14 mouse cellular contexts compared by ENCODE assay signal in genomic region chr3:97052069-97052799, GRCm38 (mm10).
DNase-seq lines count a peak whose midpoint lies in the region; ATAC-seq and TF ChIP-seq lines count a peak whose summit lies in the region.
"Had no signal": no experiment of that assay in that cellular context is flagged by ENCODE, and none has a peak within 500 bp of the region (broad histone marks: within the 10 kb centered on the region; RNA-seq: fewer than 3 reads in every experiment).

No protein-coding gene starts in this region.

- TF ChIP-seq CTCF in intestine, postnatal 0 days (IDR thresholded peaks at IDR 0.05; ENCODE audit: low read depth) = no peak

- 0 out of 2 replicates have a peak overlapping the region, but pooled peaks have one; percentile 23 for H3K27ac ChIP-seq in hindbrain, embryonic 10.5 days
- no peak overlapping the region for H3K27ac ChIP-seq in hindbrain, embryonic 16.5 days (ENCODE audit: low read depth, low read length)
- no peak overlapping the region for H3K27ac ChIP-seq in intestine, postnatal 0 days (ENCODE audit: low read depth, low read length)
- H3K27ac ChIP-seq in intestine, embryonic 15.5 days = no peak overlapping the region
- H3K27ac ChIP-seq: kidney, embryonic 15.5 days; liver, embryonic 15.5 days; neural tube, embryonic 12.5 days had no signal

- 72% methylated on average over 8 of the region's 8 CpGs for WGBS in hindbrain, embryonic 10.5 days
- 35% methylated on average over 8 of the region's 8 CpGs for WGBS in hindbrain, embryonic 16.5 days
- 50% methylated on average over 8 of the region's 8 CpGs for WGBS in intestine, postnatal 0 days
- WGBS in intestine, embryonic 15.5 days = 54% methylated on average over 8 of the region's 8 CpGs

- no peak for ATAC-seq in hindbrain, embryonic 16.5 days
- ATAC-seq in intestine, postnatal 0 days = no peak
- no peak for ATAC-seq in intestine, embryonic 15.5 days
- ATAC-seq: forebrain, postnatal 0 days had no signal

- H3K4me1 ChIP-seq in hindbrain, embryonic 10.5 days (replicated peaks) = peaks cover 29% of the 10 kb centered on the region
- no peaks in the 10 kb centered on the region for H3K4me1 ChIP-seq in hindbrain, embryonic 16.5 days (ENCODE audit: control insufficient read depth, insufficient read depth, low read depth, low read length)
- H3K4me1 ChIP-seq in intestine, postnatal 0 days (replicated peaks; ENCODE audit: control insufficient read depth, insufficient read depth, low read length) = no peaks in the 10 kb centered on the region
- peaks cover 12% of the 10 kb centered on the region; the same call in 1 of the 2 replicates for H3K4me1 ChIP-seq in intestine, embryonic 15.5 days (replicated peaks)
- H3K4me1 ChIP-seq: liver, embryonic 15.5 days; neural tube, embryonic 12.5 days had no signal

- no peak overlapping the region for H3K4me2 ChIP-seq in hindbrain, embryonic 16.5 days (ENCODE audit: low read length)
- no peak overlapping the region for H3K4me2 ChIP-seq in intestine, postnatal 0 days (replicated peaks; ENCODE audit: low read depth)
- H3K4me2 ChIP-seq in intestine, embryonic 15.5 days (replicated peaks) = no peak overlapping the region
- H3K4me2 ChIP-seq: liver, embryonic 15.5 days; neural tube, embryonic 12.5 days had no signal

- H3K27me3 ChIP-seq in hindbrain, embryonic 10.5 days (ENCODE audit: insufficient read depth, poor library complexity, severe bottlenecking) = no peaks in the 10 kb centered on the region
- no peaks in the 10 kb centered on the region for H3K27me3 ChIP-seq in hindbrain, embryonic 16.5 days (replicated peaks; ENCODE audit: control insufficient read depth, insufficient read depth, low read length)
- no peaks in the 10 kb centered on the region for H3K27me3 ChIP-seq in intestine, postnatal 0 days (replicated peaks; ENCODE audit: control insufficient read depth, insufficient read depth, low read length)
- H3K27me3 ChIP-seq in intestine, embryonic 15.5 days (replicated peaks) = no peaks in the 10 kb centered on the region
- H3K27me3 ChIP-seq: kidney, embryonic 15.5 days; liver, embryonic 15.5 days; neural tube, embryonic 12.5 days had no signal

- no peak overlapping the region for H3K9ac ChIP-seq in hindbrain, embryonic 16.5 days (ENCODE audit: low read depth, low read length)
- H3K9ac ChIP-seq in intestine, postnatal 0 days (ENCODE audit: low read depth, low read length) = no peak overlapping the region
- no peak overlapping the region for H3K9ac ChIP-seq in intestine, embryonic 15.5 days
- H3K9ac ChIP-seq: forebrain, postnatal 0 days; kidney, embryonic 15.5 days; liver, embryonic 15.5 days; neural tube, embryonic 12.5 days had no signal

- peak; percentile 15 to 17 for DNase-seq in cerebellum, postnatal 14 days
- no peak for DNase-seq in cerebellum, postnatal 25 days
- DNase-seq in hindbrain, embryonic 10.5 days (ENCODE audit: low spot score) = no peak
- peak; percentile 60 for DNase-seq in retina, postnatal 1 day
- no peak for DNase-seq in retina, embryonic 14.5 days (ENCODE audit: low spot score)
- DNase-seq: forebrain, postnatal 0 days; gastrocnemius, postnatal 25 days; spleen, adult 18-20 months had no signal

- H3K4me3 ChIP-seq in hindbrain, embryonic 10.5 days = no peak overlapping the region
- H3K4me3 ChIP-seq in hindbrain, embryonic 16.5 days (ENCODE audit: low read length) = no peak overlapping the region
- no peak overlapping the region for H3K4me3 ChIP-seq in intestine, postnatal 0 days (ENCODE audit: low read depth, low read length)
- no peak overlapping the region for H3K4me3 ChIP-seq in intestine, embryonic 15.5 days (replicated peaks)
- H3K4me3 ChIP-seq: kidney, embryonic 15.5 days; liver, embryonic 15.5 days; neural tube, embryonic 12.5 days had no signal

- peaks cover 3% of the 10 kb centered on the region; the same call in 1 of the 2 replicates for H3K9me3 ChIP-seq in hindbrain, embryonic 10.5 days
- no peaks in the 10 kb centered on the region for H3K9me3 ChIP-seq in hindbrain, embryonic 16.5 days (ENCODE audit: control insufficient read depth, low read length)
- H3K9me3 ChIP-seq in intestine, postnatal 0 days (ENCODE audit: control insufficient read depth) = no peaks in the 10 kb centered on the region
- no peaks in the 10 kb centered on the region for H3K9me3 ChIP-seq in intestine, embryonic 15.5 days
- H3K9me3 ChIP-seq: kidney, embryonic 15.5 days; liver, embryonic 15.5 days; neural tube, embryonic 12.5 days had no signal

- no peaks in the 10 kb centered on the region for H3K36me3 ChIP-seq in hindbrain, embryonic 10.5 days
- no peaks in the 10 kb centered on the region for H3K36me3 ChIP-seq in hindbrain, embryonic 16.5 days (ENCODE audit: control insufficient read depth, insufficient read depth, low read length)
- no peaks in the 10 kb centered on the region for H3K36me3 ChIP-seq in intestine, postnatal 0 days (ENCODE audit: control insufficient read depth, insufficient read depth)
- no peaks in the 10 kb centered on the region for H3K36me3 ChIP-seq in intestine, embryonic 15.5 days
- H3K36me3 ChIP-seq: kidney, embryonic 15.5 days; liver, embryonic 15.5 days; neural tube, embryonic 12.5 days had no signal

Comparison
In these comparisons a context has a peak if more than half of its experiments do, and no peak if none do; other contexts are left out.
1. DNase-seq: peak in cerebellum, postnatal 14 days (2 of 2) and retina, postnatal 1 day (single experiment); none in cerebellum, postnatal 25 days (0 of 2), hindbrain, embryonic 10.5 days (single experiment) and retina, embryonic 14.5 days (single experiment).